Mouse (Mus musculus): ENCODE data around the gene Hdac11. TPM values are rescaled to one million over a fixed set of nuclear protein-coding genes. Genes with fewer than 3 reads are reported as not detected.

The Hdac11 gene
- polyA plus RNA-seq, 1 experiment from 2014 or later = 7.7 TPM

- Histone ChIP-seq H3K4me1 (replicated peaks; ENCODE audit: control insufficient read depth, insufficient read depth, low read length) (peaks cover 13% of the 10 kb centered on the region; the same call in 1 of the 2 replicates), H3K36me3 (ENCODE audit: control insufficient read depth, insufficient read depth, low read length) (no peaks in the 10 kb centered on the region), H3K9me3 (ENCODE audit: control insufficient read depth, low read length) (no peaks in the 10 kb centered on the region), H3K27ac (ENCODE audit: low read length) (no peak overlapping the region), H3K27me3 (ENCODE audit: control insufficient read depth, insufficient read depth, low read depth, low read length) (no peaks in the 10 kb centered on the region), H3K4me2 (ENCODE audit: low read depth, low read length) (no peak overlapping the region), H3K4me3 (ENCODE audit: low read length) (no peak overlapping the region), H3K9ac (ENCODE audit: low read length) (no peak overlapping the region)
- no peak for ATAC-seq (ENCODE audit: low read depth)
- WGBS = 61% methylated on average over 2 of the region's 2 CpGs
Measured at GRCm38 (mm10) chr6:91160976-91161375, 4.5 kb downstream of the Hdac11 start.

GRCm38 (mm10) chr6:91161506-91162235, 5.2 kb downstream of the Hdac11 start:
- ATAC-seq (ENCODE audit: low read depth) = no peak
- Histone ChIP-seq H3K36me3 (ENCODE audit: control insufficient read depth, insufficient read depth, low read length) (no peaks in the 10 kb centered on the region), H3K4me1 (replicated peaks; ENCODE audit: control insufficient read depth, insufficient read depth, low read length) (peaks cover 10% of the 10 kb centered on the region; the same call in 1 of the 2 replicates), H3K4me2 (ENCODE audit: low read depth, low read length) (no peak overlapping the region), H3K9me3 (ENCODE audit: control insufficient read depth, low read length) (no peaks in the 10 kb centered on the region), H3K27ac (ENCODE audit: low read length) (no peak overlapping the region), H3K9ac (ENCODE audit: low read length) (no peak overlapping the region), H3K4me3 (ENCODE audit: low read length) (no peak overlapping the region), H3K27me3 (ENCODE audit: control insufficient read depth, insufficient read depth, low read depth, low read length) (no peaks in the 10 kb centered on the region)
- WGBS = 66% methylated on average over 6 of the region's 6 CpGs

GRCm38 (mm10) chr6:91162314-91162713, 5.8 kb downstream of the Hdac11 start:
- no peak overlapping the region for H3K9ac ChIP-seq (ENCODE audit: low read length)
- no peak overlapping the region for H3K4me2 ChIP-seq (ENCODE audit: low read depth, low read length)
- no peak overlapping the region for H3K4me3 ChIP-seq (ENCODE audit: low read length)
- WGBS = 78% methylated on average over 5 of the region's 5 CpGs
- no peak for ATAC-seq (ENCODE audit: low read depth)
- no peaks in the 10 kb centered on the region for H3K27me3 ChIP-seq (ENCODE audit: control insufficient read depth, insufficient read depth, low read depth, low read length)
- no peaks in the 10 kb centered on the region for H3K36me3 ChIP-seq (ENCODE audit: control insufficient read depth, insufficient read depth, low read length)
- H3K4me1 ChIP-seq (replicated peaks; ENCODE audit: control insufficient read depth, insufficient read depth, low read length) = peaks cover 9% of the 10 kb centered on the region; the same call in 1 of the 2 replicates
- H3K9me3 ChIP-seq (ENCODE audit: control insufficient read depth, low read length) = no peaks in the 10 kb centered on the region
- H3K27ac ChIP-seq (ENCODE audit: low read length) = no peak overlapping the region

- no peaks in the 10 kb centered on the region for H3K36me3 ChIP-seq (ENCODE audit: control insufficient read depth, insufficient read depth, low read length)
Measured at GRCm38 (mm10) chr6:91163195-91163911, 6.9 kb downstream of the Hdac11 start.

GRCm38 (mm10) chr6:91164584-91164983, 8.1 kb downstream of the Hdac11 start:
- no peaks in the 10 kb centered on the region for H3K9me3 ChIP-seq (ENCODE audit: control insufficient read depth, low read length)
- no peak overlapping the region for H3K4me2 ChIP-seq (ENCODE audit: low read depth, low read length)
- ATAC-seq (ENCODE audit: low read depth) = no peak
- peaks cover 6% of the 10 kb centered on the region; the same call in 1 of the 2 replicates for H3K4me1 ChIP-seq (replicated peaks; ENCODE audit: control insufficient read depth, insufficient read depth, low read length)
- no peaks in the 10 kb centered on the region for H3K36me3 ChIP-seq (ENCODE audit: control insufficient read depth, insufficient read depth, low read length)
- H3K4me3 ChIP-seq (ENCODE audit: low read length) = no peak overlapping the region
- no peak overlapping the region for H3K27ac ChIP-seq (ENCODE audit: low read length)
- no peaks in the 10 kb centered on the region for H3K27me3 ChIP-seq (ENCODE audit: control insufficient read depth, insufficient read depth, low read depth, low read length)
- 85% methylated on average over 2 of the region's 2 CpGs for WGBS
- no peak overlapping the region for H3K9ac ChIP-seq (ENCODE audit: low read length)

More at GRCm38 (mm10) chr6:91163195-91163911, 6.9 kb downstream of the Hdac11 start:
- Histone ChIP-seq H3K4me2 (ENCODE audit: low read depth, low read length) (no peak overlapping the region), H3K4me1 (replicated peaks; ENCODE audit: control insufficient read depth, insufficient read depth, low read length) (peaks cover 6% of the 10 kb centered on the region; the same call in 1 of the 2 replicates), H3K4me3 (ENCODE audit: low read length) (no peak overlapping the region), H3K9me3 (ENCODE audit: control insufficient read depth, low read length) (no peaks in the 10 kb centered on the region), H3K27ac (ENCODE audit: low read length) (no peak overlapping the region), H3K27me3 (ENCODE audit: control insufficient read depth, insufficient read depth, low read depth, low read length) (no peaks in the 10 kb centered on the region), H3K9ac (ENCODE audit: low read length) (no peak overlapping the region)
- 62% methylated on average over 5 of the region's 5 CpGs for WGBS
- ATAC-seq (ENCODE audit: low read depth) = no peak

GRCm38 (mm10) chr6:91165210-91165609, 8.7 kb downstream of the Hdac11 start:
- Histone ChIP-seq H3K27ac (ENCODE audit: low read length) (no peak overlapping the region), H3K9ac (ENCODE audit: low read length) (no peak overlapping the region), H3K4me3 (ENCODE audit: low read length) (no peak overlapping the region), H3K36me3 (ENCODE audit: control insufficient read depth, insufficient read depth, low read length) (no peaks in the 10 kb centered on the region), H3K27me3 (ENCODE audit: control insufficient read depth, insufficient read depth, low read depth, low read length) (no peaks in the 10 kb centered on the region), H3K4me1 (replicated peaks; ENCODE audit: control insufficient read depth, insufficient read depth, low read length) (peaks cover 5% of the 10 kb centered on the region; the same call in 1 of the 2 replicates), H3K4me2 (ENCODE audit: low read depth, low read length) (no peak overlapping the region), H3K9me3 (ENCODE audit: control insufficient read depth, low read length) (no peaks in the 10 kb centered on the region)
- ATAC-seq (ENCODE audit: low read depth) = no peak
- 36% methylated on average over 3 of the region's 3 CpGs for WGBS

GRCm38 (mm10) chr6:91167828-91168227, 11.4 kb downstream of the Hdac11 start:
- H3K27ac ChIP-seq (ENCODE audit: low read length) = no peak overlapping the region
- H3K27me3 ChIP-seq (ENCODE audit: control insufficient read depth, insufficient read depth, low read depth, low read length) = no peaks in the 10 kb centered on the region
- WGBS = 44% methylated on average over 3 of the region's 3 CpGs
- no peaks in the 10 kb centered on the region for H3K4me1 ChIP-seq (replicated peaks; ENCODE audit: control insufficient read depth, insufficient read depth, low read length)
- no peak overlapping the region for H3K4me2 ChIP-seq (ENCODE audit: low read depth, low read length)
- no peak overlapping the region for H3K9ac ChIP-seq (ENCODE audit: low read length)
- no peak overlapping the region for H3K4me3 ChIP-seq (ENCODE audit: low read length)
- no peaks in the 10 kb centered on the region for H3K36me3 ChIP-seq (ENCODE audit: control insufficient read depth, insufficient read depth, low read length)
- no peaks in the 10 kb centered on the region for H3K9me3 ChIP-seq (ENCODE audit: control insufficient read depth, low read length)
- no peak for ATAC-seq (ENCODE audit: low read depth)

GRCm38 (mm10) chr6:91169129-91169528, 12.7 kb downstream of the Hdac11 start:
- no peak for ATAC-seq (ENCODE audit: low read depth)
- Histone ChIP-seq H3K36me3 (ENCODE audit: control insufficient read depth, insufficient read depth, low read length) (no peaks in the 10 kb centered on the region), H3K9ac (ENCODE audit: low read length) (no peak overlapping the region), H3K9me3 (ENCODE audit: control insufficient read depth, low read length) (no peaks in the 10 kb centered on the region), H3K4me1 (replicated peaks; ENCODE audit: control insufficient read depth, insufficient read depth, low read length) (no peaks in the 10 kb centered on the region), H3K27me3 (ENCODE audit: control insufficient read depth, insufficient read depth, low read depth, low read length) (no peaks in the 10 kb centered on the region), H3K4me2 (ENCODE audit: low read depth, low read length) (no peak overlapping the region), H3K4me3 (ENCODE audit: low read length) (no peak overlapping the region), H3K27ac (ENCODE audit: low read length) (no peak overlapping the region)
- 82% methylated on average over 8 of the region's 8 CpGs for WGBS

GRCm38 (mm10) chr6:91171396-91171895, 15.0 kb downstream of the Hdac11 start:
- Histone ChIP-seq H3K4me3 (ENCODE audit: low read length) (no peak overlapping the region), H3K4me1 (replicated peaks; ENCODE audit: control insufficient read depth, insufficient read depth, low read length) (no peaks in the 10 kb centered on the region), H3K27me3 (ENCODE audit: control insufficient read depth, insufficient read depth, low read depth, low read length) (no peaks in the 10 kb centered on the region), H3K9me3 (ENCODE audit: control insufficient read depth, low read length) (no peaks in the 10 kb centered on the region), H3K27ac (ENCODE audit: low read length) (no peak overlapping the region), H3K4me2 (ENCODE audit: low read depth, low read length) (no peak overlapping the region), H3K9ac (ENCODE audit: low read length) (no peak overlapping the region), H3K36me3 (ENCODE audit: control insufficient read depth, insufficient read depth, low read length) (no peaks in the 10 kb centered on the region)
- WGBS = 70% methylated on average over 3 of the region's 3 CpGs
- no peak for ATAC-seq (ENCODE audit: low read depth)

Data from lung, embryonic 16.5 days (tissue).